Mouse (Mus musculus) granulocyte monocyte progenitor cell, adult 5-6 weeks (primary cell): ENCODE data around the gene Upk3a. TPM values are rescaled to one million over a fixed set of nuclear protein-coding genes. Genes with fewer than 3 reads are reported as not detected.

Source experiments
- ATAC-seq: replicated peaks from 2 replicates; pipeline ENCODE4 v1.8.0; 2016; ENCODE audit warnings: mild to moderate bottlenecking, moderate TSS enrichment, inconsistent platforms; ENCODE audit not compliant: poor library complexity, severe bottlenecking
- total RNA-seq, 2 experiments: library from RNA; stranded (forward) in 1 of 2; stranded (reverse) in 1 of 2; fragments of 200-712, 200-1000 nt in 1 of 2; fragments of >200 nt in 1 of 2; fragmentation: Nextera tagmentation in 1 of 2; gene quantifications; 2 replicates each; pipeline ENCODE4 v1.2.3; 2014 to 2017

Gene Upk3a
- total RNA-seq (2014; fragmentation: Nextera tagmentation) (not detected in 2 replicates), total RNA-seq (2017) (not detected in 2 replicates)

- ATAC-seq: no peak
Measured at GRCm38 (mm10) chr15:85016951-85017664, at the start of gene Upk3a. TSS of gene Upk3a (plus strand) at chr15:85017141.

- ATAC-seq: peak; percentile 66
Measured at GRCm38 (mm10) chr15:84968534-84968933, 48.4 kb upstream of the Upk3a start.

GRCm38 (mm10) chr15:84972860-84973543 lies 43.9 kb upstream of the Upk3a start:
- ATAC-seq: no peak

- no peak for ATAC-seq
Measured at GRCm38 (mm10) chr15:84973544-84973871, 43.4 kb upstream of the Upk3a start.

- no peak for ATAC-seq
Measured at GRCm38 (mm10) chr15:84975729-84976128, 41.2 kb upstream of the Upk3a start.

- peak; percentile 40 for ATAC-seq
Measured at GRCm38 (mm10) chr15:84981609-84982313, 35.2 kb upstream of the Upk3a start.

GRCm38 (mm10) chr15:84982888-84983287 lies 34.1 kb upstream of the Upk3a start:
- peak; percentile 21 for ATAC-seq

- ATAC-seq: no peak
Measured at GRCm38 (mm10) chr15:84983721-84984120, 33.2 kb upstream of the Upk3a start.

GRCm38 (mm10) chr15:84985516-84986160 lies 31.3 kb upstream of the Upk3a start:
- no peak for ATAC-seq

GRCm38 (mm10) chr15:84986171-84987019 lies 30.5 kb upstream of the Upk3a start:
- ATAC-seq: peak; percentile 43

GRCm38 (mm10) chr15:84987020-84987815 lies 29.7 kb upstream of the Upk3a start:
- ATAC-seq: peak; percentile 13

GRCm38 (mm10) chr15:84987874-84988825 lies 28.8 kb upstream of the Upk3a start, which contains the start of gene 5031439G07Rik:
TSS of gene 5031439G07Rik (minus strand) at chr15:84988551.
- peak; percentile 75 for ATAC-seq

- no peak for ATAC-seq
Measured at GRCm38 (mm10) chr15:84989098-84989497, 27.8 kb upstream of the Upk3a start.

- ATAC-seq: no peak
Measured at GRCm38 (mm10) chr15:84989771-84990170, 27.2 kb upstream of the Upk3a start.

- ATAC-seq: peak; percentile 79
Measured at GRCm38 (mm10) chr15:84994498-84994897, 22.4 kb upstream of the Upk3a start.

- ATAC-seq: peak; percentile 74
Measured at GRCm38 (mm10) chr15:84995041-84995440, 21.9 kb upstream of the Upk3a start.

- ATAC-seq: peak; percentile 36
Measured at GRCm38 (mm10) chr15:84995967-84996366, 21.0 kb upstream of the Upk3a start.
